Mouse (Mus musculus): ENCODE measurements around the gene Ly6g6e.

GRCm38 (mm10) chr17:35101161-35101560 lies 24.5 kb downstream of the Ly6g6e start:
- TF ChIP-seq POLR2A (IDR thresholded peaks at IDR 0.05; ENCODE audit: extremely low read depth, insufficient read depth, low read length) (no peak), CTCF (IDR thresholded peaks at IDR 0.05; ENCODE audit: low read depth, low read length) (no peak)

Data from liver, adult 2 months (tissue).